Mouse (Mus musculus): ENCODE measurements around the gene Angptl2.

Angptl2 gene

GRCm38 (mm10) chr2:33215700-33216509, at the start of gene Angptl2:
Gene Angptl2 (plus strand): TSS chr2:33216069.
- peak; percentile 97 for DNase-seq (ENCODE audit: low spot score)

GRCm38 (mm10) chr2:33167060-33167459, 48.8 kb upstream of the Angptl2 start:
- DNase-seq (ENCODE audit: low spot score): no peak

GRCm38 (mm10) chr2:33169445-33169844, 46.4 kb upstream of the Angptl2 start:
- no peak for DNase-seq (ENCODE audit: low spot score)

GRCm38 (mm10) chr2:33170777-33171565, 44.9 kb upstream of the Angptl2 start:
- DNase-seq (ENCODE audit: low spot score): peak; percentile 15

- DNase-seq (ENCODE audit: low spot score): no peak
These were observed 42.7 kb upstream of the Angptl2 start for GRCm38 (mm10) chr2:33173126-33173525.

- DNase-seq (ENCODE audit: low spot score): no peak
These were observed 42.2 kb upstream of the Angptl2 start for GRCm38 (mm10) chr2:33173686-33174085.

GRCm38 (mm10) chr2:33176516-33176915, 39.4 kb upstream of the Angptl2 start:
- no peak for DNase-seq (ENCODE audit: low spot score)

GRCm38 (mm10) chr2:33176921-33177320, 38.9 kb upstream of the Angptl2 start:
- no peak for DNase-seq (ENCODE audit: low spot score)

- DNase-seq (ENCODE audit: low spot score): peak; percentile 23
These were observed 38.2 kb upstream of the Angptl2 start for GRCm38 (mm10) chr2:33177443-33178242.

GRCm38 (mm10) chr2:33178243-33178932, 37.5 kb upstream of the Angptl2 start:
- peak; percentile 18 for DNase-seq (ENCODE audit: low spot score)

GRCm38 (mm10) chr2:33179171-33179929, 36.5 kb upstream of the Angptl2 start:
- DNase-seq (ENCODE audit: low spot score): no peak

- peak; percentile 30 for DNase-seq (ENCODE audit: low spot score)
These were observed 35.8 kb upstream of the Angptl2 start for GRCm38 (mm10) chr2:33179930-33180630.

GRCm38 (mm10) chr2:33183321-33183720, 32.5 kb upstream of the Angptl2 start:
- DNase-seq (ENCODE audit: low spot score): no peak

- no peak for DNase-seq (ENCODE audit: low spot score)
These were observed 31.2 kb upstream of the Angptl2 start for GRCm38 (mm10) chr2:33184641-33185040.

GRCm38 (mm10) chr2:33185258-33185657, 30.6 kb upstream of the Angptl2 start:
- DNase-seq (ENCODE audit: low spot score): peak; percentile 52

- DNase-seq (ENCODE audit: low spot score): no peak
These were observed 29.4 kb upstream of the Angptl2 start for GRCm38 (mm10) chr2:33186505-33186904.

- no peak for DNase-seq (ENCODE audit: low spot score)
These were observed 28.0 kb upstream of the Angptl2 start for GRCm38 (mm10) chr2:33187874-33188273.

- DNase-seq (ENCODE audit: low spot score): no peak
These were observed 26.8 kb upstream of the Angptl2 start for GRCm38 (mm10) chr2:33188925-33189670.

- DNase-seq (ENCODE audit: low spot score): no peak
These were observed 25.9 kb upstream of the Angptl2 start for GRCm38 (mm10) chr2:33189976-33190375.
